Mouse (Mus musculus): ENCODE measurements at regions not wholly inside any gene's neighbourhood (a gene's known extent, or its start where the extent isn't known, plus 50 kb on each side); places are given as distances from the start of the nearest gene placed in this dataset.

- TF ChIP-seq POLR2A (IDR thresholded peaks at IDR 0.05; ENCODE audit: control insufficient read depth, low read depth, low read length) (no peak), CTCF (IDR thresholded peaks at IDR 0.05; ENCODE audit: control insufficient read depth, insufficient read depth, insufficient replicate concordance, low read depth, low read length) (no peak)
- Histone ChIP-seq H3K36me3 (ENCODE audit: control insufficient read depth, insufficient read depth, low read length) (no peaks in the 10 kb centered on the region), H3K27ac (ENCODE audit: control insufficient read depth, insufficient read depth, low read depth, low read length) (no peak overlapping the region), H3K4me1 (ENCODE audit: control insufficient read depth, insufficient read depth, low read length) (peaks cover 2% of the 10 kb centered on the region; the same call in 1 of the 2 replicates), H3K27me3 (ENCODE audit: control insufficient read depth, insufficient read depth, low read length) (no peaks in the 10 kb centered on the region), H3K4me3 (ENCODE audit: control insufficient read depth, low read depth, low read length) (no peak overlapping the region)
These were observed 99.3 kb upstream of the Gm4791 start for GRCm38 (mm10) chr9:46899283-46899682.

DNA sequence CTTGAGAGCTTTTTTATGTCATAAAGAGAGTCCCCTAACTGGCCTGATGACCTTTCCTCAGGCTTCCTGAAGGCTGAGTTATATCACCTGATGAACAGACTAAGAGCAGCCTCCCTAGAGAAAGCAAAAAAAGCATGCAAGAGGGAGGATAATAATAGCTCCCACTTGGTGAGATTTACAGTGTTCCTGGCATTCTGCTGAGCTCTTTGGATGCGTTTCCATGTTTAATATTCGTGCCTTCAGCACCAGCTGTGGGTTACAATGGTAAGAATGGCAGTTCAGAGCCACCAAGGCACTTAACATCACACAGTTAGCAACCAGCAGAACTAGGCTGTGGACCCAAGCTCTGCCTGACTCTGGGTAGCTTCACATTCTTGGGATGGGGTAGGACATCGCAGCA lies 100.4 kb upstream of the Gm4791 start:
- Histone ChIP-seq H3K27me3 (ENCODE audit: control insufficient read depth, insufficient read depth, low read length) (no peaks in the 10 kb centered on the region), H3K36me3 (ENCODE audit: control insufficient read depth, insufficient read depth, low read length) (no peaks in the 10 kb centered on the region), H3K27ac (ENCODE audit: control insufficient read depth, insufficient read depth, low read depth, low read length) (no peak overlapping the region), H3K4me3 (ENCODE audit: control insufficient read depth, low read depth, low read length) (no peak overlapping the region), H3K4me1 (ENCODE audit: control insufficient read depth, insufficient read depth, low read length) (peaks cover 2% of the 10 kb centered on the region; the same call in 1 of the 2 replicates)
- no peak for TF ChIP-seq CTCF (IDR thresholded peaks at IDR 0.05; ENCODE audit: control insufficient read depth, insufficient read depth, insufficient replicate concordance, low read depth, low read length)
- TF ChIP-seq POLR2A (IDR thresholded peaks at IDR 0.05; ENCODE audit: control insufficient read depth, low read depth, low read length): no peak

GRCm38 (mm10) chr9:46891829-46892228 lies 106.7 kb upstream of the Gm4791 start:
- Histone ChIP-seq H3K4me3 (ENCODE audit: control insufficient read depth, low read depth, low read length) (no peak overlapping the region), H3K36me3 (ENCODE audit: control insufficient read depth, insufficient read depth, low read length) (no peaks in the 10 kb centered on the region), H3K27me3 (ENCODE audit: control insufficient read depth, insufficient read depth, low read length) (no peaks in the 10 kb centered on the region), H3K27ac (ENCODE audit: control insufficient read depth, insufficient read depth, low read depth, low read length) (no peak overlapping the region), H3K4me1 (ENCODE audit: control insufficient read depth, insufficient read depth, low read length) (no peaks in the 10 kb centered on the region)
- TF ChIP-seq CTCF (IDR thresholded peaks at IDR 0.05; ENCODE audit: control insufficient read depth, insufficient read depth, insufficient replicate concordance, low read depth, low read length): no peak
- TF ChIP-seq POLR2A (IDR thresholded peaks at IDR 0.05; ENCODE audit: control insufficient read depth, low read depth, low read length): no peak

DNA sequence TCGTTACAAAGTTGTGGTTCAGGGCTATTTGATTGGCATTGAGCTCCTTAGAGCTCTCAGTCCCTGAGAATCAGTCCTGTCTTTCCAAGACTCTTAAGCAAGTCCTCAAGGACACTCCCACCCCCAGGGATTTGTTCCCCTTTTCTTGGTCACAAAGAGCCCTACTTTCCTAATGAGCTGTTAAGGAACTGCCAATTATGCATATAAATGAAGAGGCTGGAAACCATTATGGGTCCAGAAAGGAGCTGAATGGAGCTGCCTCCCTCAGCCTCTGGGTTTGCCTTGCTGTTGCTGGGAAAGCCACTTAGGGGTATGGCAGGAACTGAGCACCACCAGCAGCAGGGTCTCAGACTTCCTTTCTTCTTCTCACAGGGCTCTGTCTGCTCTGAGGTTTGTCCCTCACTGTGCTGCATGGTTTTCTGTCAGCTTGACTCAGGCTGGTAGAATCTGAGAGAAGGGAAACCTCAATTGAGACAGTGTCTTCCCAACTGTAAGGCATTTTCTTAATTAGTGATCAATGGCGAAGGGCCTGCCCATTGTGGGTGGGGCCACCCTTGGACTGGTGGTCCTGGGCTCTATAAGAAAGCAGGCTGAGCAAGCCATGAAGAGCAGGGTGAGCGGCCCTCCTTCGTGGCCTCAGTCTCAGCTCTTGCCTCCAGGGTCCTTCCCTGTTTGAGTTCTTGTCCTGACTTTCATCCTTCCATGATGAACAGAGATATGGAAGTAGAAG lies 108.4 kb upstream of the Gm4791 start:
- no peak for TF ChIP-seq CTCF (IDR thresholded peaks at IDR 0.05; ENCODE audit: control insufficient read depth, insufficient read depth, insufficient replicate concordance, low read depth, low read length)
- TF ChIP-seq POLR2A (IDR thresholded peaks at IDR 0.05; ENCODE audit: control insufficient read depth, low read depth, low read length): no peak

DNA sequence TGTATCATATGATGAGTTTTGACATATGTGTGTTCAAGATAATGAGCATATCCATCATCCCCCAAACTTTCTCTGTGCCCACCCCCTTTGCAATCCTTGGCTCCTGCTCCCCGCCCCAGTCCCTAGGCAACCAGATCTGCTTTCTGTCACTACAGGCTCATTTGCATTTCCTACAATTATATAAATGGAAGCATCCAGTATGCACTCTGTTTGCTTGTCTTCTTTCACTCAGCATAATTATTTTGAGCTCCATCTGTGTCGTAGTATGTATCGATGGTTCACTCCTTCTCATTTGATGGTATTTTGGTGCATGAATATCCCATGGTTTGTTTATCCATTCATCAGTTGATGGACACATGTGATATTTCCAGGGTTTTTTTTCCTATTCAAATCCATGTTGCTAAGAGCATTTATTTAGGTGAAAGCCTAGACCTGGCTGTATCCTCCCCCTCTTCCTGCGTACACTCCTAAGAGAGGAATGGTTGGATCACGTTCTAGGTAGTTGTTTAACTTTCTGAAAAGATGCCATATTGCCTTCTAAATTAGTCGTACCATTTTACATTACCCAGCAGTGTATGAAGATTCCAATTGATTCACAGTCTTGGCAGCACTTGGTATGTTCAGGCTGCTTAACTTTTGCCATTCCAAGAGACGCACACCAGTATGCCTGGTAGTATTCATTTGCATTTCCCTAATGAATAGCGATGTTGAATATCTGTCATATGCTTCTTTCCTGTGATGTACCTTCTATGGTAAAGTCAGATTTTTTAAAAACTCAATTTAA lies 127.1 kb upstream of the Gm4791 start:
- no peaks in the 10 kb centered on the region for H3K4me1 ChIP-seq (ENCODE audit: control insufficient read depth, insufficient read depth, low read length)
- H3K27ac ChIP-seq (ENCODE audit: control insufficient read depth, insufficient read depth, low read depth, low read length): no peak overlapping the region
- H3K36me3 ChIP-seq (ENCODE audit: control insufficient read depth, insufficient read depth, low read length): no peaks in the 10 kb centered on the region
- TF ChIP-seq CTCF (IDR thresholded peaks at IDR 0.05; ENCODE audit: control insufficient read depth, insufficient read depth, insufficient replicate concordance, low read depth, low read length): no peak
- no peak for TF ChIP-seq POLR2A (IDR thresholded peaks at IDR 0.05; ENCODE audit: control insufficient read depth, low read depth, low read length)
- no peak overlapping the region for H3K4me3 ChIP-seq (ENCODE audit: control insufficient read depth, low read depth, low read length)
- H3K27me3 ChIP-seq (ENCODE audit: control insufficient read depth, insufficient read depth, low read length): no peaks in the 10 kb centered on the region

More for the DNA sequence above, 108.4 kb upstream of the Gm4791 start:
- Histone ChIP-seq H3K27ac (ENCODE audit: control insufficient read depth, insufficient read depth, low read depth, low read length) (no peak overlapping the region), H3K36me3 (ENCODE audit: control insufficient read depth, insufficient read depth, low read length) (no peaks in the 10 kb centered on the region), H3K4me3 (ENCODE audit: control insufficient read depth, low read depth, low read length) (no peak overlapping the region), H3K4me1 (ENCODE audit: control insufficient read depth, insufficient read depth, low read length) (no peaks in the 10 kb centered on the region), H3K27me3 (ENCODE audit: control insufficient read depth, insufficient read depth, low read length) (no peaks in the 10 kb centered on the region)

- Histone ChIP-seq H3K4me3 (ENCODE audit: control insufficient read depth, low read depth, low read length) (no peak overlapping the region), H3K27ac (ENCODE audit: control insufficient read depth, insufficient read depth, low read depth, low read length) (no peak overlapping the region), H3K4me1 (ENCODE audit: control insufficient read depth, insufficient read depth, low read length) (no peaks in the 10 kb centered on the region), H3K27me3 (ENCODE audit: control insufficient read depth, insufficient read depth, low read length) (no peaks in the 10 kb centered on the region), H3K36me3 (ENCODE audit: control insufficient read depth, insufficient read depth, low read length) (no peaks in the 10 kb centered on the region)
- TF ChIP-seq CTCF (IDR thresholded peaks at IDR 0.05; ENCODE audit: control insufficient read depth, insufficient read depth, insufficient replicate concordance, low read depth, low read length) (no peak), POLR2A (IDR thresholded peaks at IDR 0.05; ENCODE audit: control insufficient read depth, low read depth, low read length) (no peak)
These were observed 134.6 kb upstream of the Gm4791 start for GRCm38 (mm10) chr9:46863934-46864333.

DNA sequence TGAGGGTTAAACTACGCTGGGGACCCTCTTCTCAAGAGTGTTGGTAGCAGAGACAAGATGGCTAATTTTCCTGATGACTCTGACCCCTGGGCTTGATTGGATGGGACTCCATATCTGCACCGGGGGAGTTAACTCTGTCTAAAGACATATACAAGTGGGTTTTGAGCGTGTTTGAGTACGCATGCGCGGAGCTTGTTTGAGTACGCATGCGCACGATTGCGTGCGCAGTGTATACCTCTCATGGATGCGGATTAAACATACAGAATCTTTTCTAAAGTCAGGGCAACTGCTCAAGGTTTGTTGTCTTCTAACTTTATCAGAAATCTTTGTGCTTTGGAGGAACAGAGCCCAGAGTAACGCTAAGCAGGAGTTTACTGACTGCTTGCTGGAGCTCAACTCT lies 146.8 kb upstream of the Gm4791 start:
- H3K36me3 ChIP-seq (ENCODE audit: control insufficient read depth, insufficient read depth, low read length): no peaks in the 10 kb centered on the region
- TF ChIP-seq POLR2A (IDR thresholded peaks at IDR 0.05; ENCODE audit: control insufficient read depth, low read depth, low read length): no peak
- no peak for TF ChIP-seq CTCF (IDR thresholded peaks at IDR 0.05; ENCODE audit: control insufficient read depth, insufficient read depth, insufficient replicate concordance, low read depth, low read length)
- no peaks in the 10 kb centered on the region for H3K27me3 ChIP-seq (ENCODE audit: control insufficient read depth, insufficient read depth, low read length)
- H3K4me1 ChIP-seq (ENCODE audit: control insufficient read depth, insufficient read depth, low read length): peaks cover 6% of the 10 kb centered on the region
- no peak overlapping the region for H3K27ac ChIP-seq (ENCODE audit: control insufficient read depth, insufficient read depth, low read depth, low read length)
- peak overlapping the region; percentile 67 for H3K4me3 ChIP-seq (ENCODE audit: control insufficient read depth, low read depth, low read length)

All from testis, adult 2 months (tissue).